Mouse (Mus musculus) neural tube, embryonic 12.5 days (tissue): ENCODE results near the gene Kremen1. TPM values are rescaled to one million over a fixed set of nuclear protein-coding genes. Genes with fewer than 3 reads are reported as not detected.

Experiments used
- ATAC-seq: fragments of 200-750 bp; cut with Nextera tagmentation; 2 replicates; pipeline ENCODE4 v1.8.0; 2017; ENCODE audit warnings: low read depth, mild to moderate bottlenecking, moderate TSS enrichment, moderate library complexity; ENCODE audit not compliant: low FRiP score
- H3K27ac ChIP-seq: fragments of 300-500 bp; sonication (generic); 2 replicates; pipeline ENCODE4 v1.5.1; 2016
- H3K27me3 ChIP-seq: fragments of 300-500 bp; sonication (generic); replicated peaks from 2 replicates; pipeline ENCODE4 v1.6.1; 2016; ENCODE audit warnings: mild to moderate bottlenecking
- H3K36me3 ChIP-seq: fragments of 300-500 bp; sonication (generic); 2 replicates; pipeline ENCODE4 v1.6.1; 2016; ENCODE audit warnings: mild to moderate bottlenecking
- H3K4me1 ChIP-seq: fragments of 300-500 bp; sonication (generic); 2 replicates; pipeline ENCODE4 v1.6.1; 2016
- H3K4me2 ChIP-seq: fragments of 300-500 bp; sonication (generic); replicated peaks from 2 replicates; pipeline ENCODE4 v1.6.1; 2016; ENCODE audit warnings: mild to moderate bottlenecking
- H3K4me3 ChIP-seq: fragments of 300-500 bp; sonication (generic); 2 replicates; pipeline ENCODE4 v1.5.1; 2016
- H3K9ac ChIP-seq: fragments of 300-500 bp; sonication (generic); 2 replicates; pipeline ENCODE4 v1.6.1; 2016; ENCODE audit warnings: mild to moderate bottlenecking
- H3K9me3 ChIP-seq: fragments of 300-500 bp; sonication (generic); 2 replicates; pipeline ENCODE4 v1.6.1; 2016; ENCODE audit warnings: mild to moderate bottlenecking
- WGBS: fragments of 180-500 bp; shearing (Covaris S2); methylation state at CpG from one replicate; pipeline ENCODE4 v1.1.7; 2016; 5-methylcytosine and 5-hydroxymethylcytosine counted together
- polyA plus RNA-seq: library from polyadenylated mRNA; unstranded; fragments of >200 nt; fragmentation: Nextera tagmentation; extraction: Ambion mirVana; gene quantifications from 2 replicates; pipeline ENCODE4 v1.2.1, GENCODE M21; 2016

Kremen1 gene
- polyA plus RNA-seq, 1 experiment from 2014 or later: 15.5 TPM

DNA sequence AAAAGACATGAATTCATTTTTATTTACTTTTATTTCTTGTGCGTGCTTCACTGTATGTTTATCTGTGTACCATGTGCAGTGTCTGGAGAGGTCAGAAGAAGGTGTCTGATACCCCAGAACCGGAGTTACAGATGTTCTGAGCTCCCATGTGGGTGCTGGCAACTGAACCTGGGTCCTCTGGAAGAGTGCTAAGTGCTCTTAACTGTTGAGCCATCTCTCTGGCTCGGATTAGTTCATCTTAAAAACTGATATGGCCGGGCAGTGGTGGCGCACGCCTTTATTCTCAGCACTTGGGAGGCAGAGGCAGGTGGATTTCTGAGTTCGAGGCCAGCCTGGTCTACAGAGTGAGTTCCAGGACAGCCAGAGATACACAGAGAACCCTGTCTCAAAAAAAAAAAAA, 18.1 kb downstream of the Kremen1 start:
- no peak overlapping the region for H3K4me2 ChIP-seq
- H3K36me3 ChIP-seq: peaks cover 14% of the 10 kb centered on the region
- peaks cover 16% of the 10 kb centered on the region for H3K4me1 ChIP-seq
- WGBS: 97% methylated on average over 7 of the region's 7 CpGs
- H3K27me3 ChIP-seq: no peaks in the 10 kb centered on the region
- H3K27ac ChIP-seq: no peak overlapping the region
- no peak for ATAC-seq
- no peak overlapping the region for H3K9ac ChIP-seq
- no peaks in the 10 kb centered on the region for H3K9me3 ChIP-seq
- H3K4me3 ChIP-seq: no peak overlapping the region

GRCm38 (mm10) chr11:5242158-5242557, 19.2 kb downstream of the Kremen1 start:
- no peak overlapping the region for H3K4me2 ChIP-seq
- H3K4me1 ChIP-seq: peaks cover 16% of the 10 kb centered on the region
- H3K27ac ChIP-seq: no peak overlapping the region
- no peak overlapping the region for H3K4me3 ChIP-seq
- ATAC-seq: no peak
- no peaks in the 10 kb centered on the region for H3K27me3 ChIP-seq
- peaks cover 25% of the 10 kb centered on the region for H3K36me3 ChIP-seq
- H3K9me3 ChIP-seq: no peaks in the 10 kb centered on the region
- no peak overlapping the region for H3K9ac ChIP-seq
- 87% methylated on average over 8 of the region's 8 CpGs for WGBS

DNA sequence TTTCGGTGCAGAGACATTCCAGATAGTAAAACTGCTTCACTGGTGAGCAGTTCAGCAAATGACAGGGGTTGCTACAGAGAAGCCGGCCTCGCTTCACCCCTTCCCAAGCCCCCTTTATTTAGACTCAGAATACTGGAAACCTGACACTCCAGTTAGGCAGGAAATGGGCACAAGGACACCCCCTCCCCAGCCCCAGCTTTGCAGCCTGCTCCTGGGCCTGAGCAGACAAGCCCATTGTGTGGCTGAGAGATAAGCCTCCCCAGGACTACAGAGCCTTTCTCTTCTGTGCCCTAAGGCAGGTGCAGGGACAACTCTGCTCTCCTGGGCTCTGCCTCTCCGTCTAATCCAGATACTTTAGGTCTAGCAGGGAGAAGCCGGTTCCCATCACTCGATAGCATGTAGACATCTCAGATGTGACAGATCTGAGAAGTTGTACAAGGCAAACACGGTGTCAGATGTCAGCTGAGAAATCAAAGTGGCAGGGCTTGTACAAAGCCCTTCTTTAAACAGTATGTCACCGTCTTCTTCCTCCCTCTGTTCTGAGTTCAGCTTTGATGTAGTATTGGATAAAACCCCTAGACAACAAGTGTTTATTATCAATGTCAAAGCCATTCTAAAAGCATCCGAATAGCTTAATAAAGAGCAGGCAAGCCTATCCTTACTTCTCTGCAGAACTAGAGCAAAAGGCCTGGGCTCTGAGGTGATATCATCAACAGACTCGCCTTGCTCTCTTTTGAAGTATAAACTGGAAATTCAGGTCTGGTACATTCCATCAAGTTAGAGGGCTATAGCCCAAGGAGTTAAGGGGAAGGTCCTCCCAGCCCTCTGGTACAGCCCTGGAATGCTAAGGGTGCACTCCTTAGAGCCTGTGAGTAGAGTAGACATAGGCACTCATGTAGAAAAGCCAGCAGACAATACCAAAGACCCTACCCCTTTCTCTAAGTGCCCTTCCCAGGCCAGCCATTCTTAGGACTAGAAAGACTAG, 21.4 kb downstream of the Kremen1 start:
- Histone ChIP-seq H3K27ac (0 out of 2 replicates have a peak overlapping the region, but pooled peaks have one; percentile 47), H3K4me1 (peaks cover 16% of the 10 kb centered on the region), H3K9me3 (no peaks in the 10 kb centered on the region), H3K9ac (no peak overlapping the region), H3K36me3 (peaks cover 28% of the 10 kb centered on the region), H3K27me3 (no peaks in the 10 kb centered on the region), H3K4me2 (no peak overlapping the region; the same call in 1 of the 2 replicates), H3K4me3 (no peak overlapping the region)
- ATAC-seq: no peak
- WGBS: 18% methylated on average over 10 of the region's 10 CpGs

GRCm38 (mm10) chr11:5219910-5220447, 41.4 kb downstream of the Kremen1 start:
- no peak overlapping the region for H3K4me3 ChIP-seq
- no peaks in the 10 kb centered on the region for H3K9me3 ChIP-seq
- H3K9ac ChIP-seq: no peak overlapping the region
- no peaks in the 10 kb centered on the region for H3K27me3 ChIP-seq
- H3K4me1 ChIP-seq: peaks cover 11% of the 10 kb centered on the region
- no peak overlapping the region for H3K4me2 ChIP-seq
- H3K36me3 ChIP-seq: no peaks in the 10 kb centered on the region
- WGBS: 29% methylated on average over 6 of the region's 6 CpGs
- no peak overlapping the region for H3K27ac ChIP-seq
- ATAC-seq: no peak

DNA sequence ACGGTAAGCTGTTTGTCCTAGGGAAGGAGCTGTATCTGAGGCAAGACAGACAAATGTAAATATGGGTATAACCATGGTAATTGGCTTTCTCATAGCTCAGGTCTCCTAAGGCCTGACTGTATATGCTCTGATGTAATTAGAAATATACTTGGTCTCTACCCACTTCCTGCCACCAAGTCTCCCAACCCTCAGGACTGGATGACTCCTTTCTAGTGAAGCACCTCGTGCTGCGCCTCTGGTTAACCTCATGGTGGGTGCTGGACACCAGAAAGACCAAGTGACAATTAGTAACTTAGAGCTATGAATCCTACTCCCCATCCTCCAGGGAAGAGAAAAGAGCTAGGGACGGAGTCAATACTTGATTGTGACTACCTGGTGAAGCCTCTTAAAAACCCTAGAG, 42.0 kb downstream of the Kremen1 start:
- Histone ChIP-seq H3K27me3 (no peaks in the 10 kb centered on the region), H3K27ac (no peak overlapping the region), H3K4me1 (peaks cover 11% of the 10 kb centered on the region), H3K4me3 (no peak overlapping the region), H3K4me2 (no peak overlapping the region), H3K9ac (no peak overlapping the region), H3K36me3 (0 out of 2 replicates have a peak, but pooled peaks cover 4% of the 10 kb centered on the region), H3K9me3 (no peaks in the 10 kb centered on the region)
- ATAC-seq: no peak
- WGBS: 91% methylated on average over 4 of the region's 4 CpGs

GRCm38 (mm10) chr11:5215401-5216187, 45.8 kb downstream of the Kremen1 start:
- H3K9ac ChIP-seq: no peak overlapping the region
- peaks cover 9% of the 10 kb centered on the region for H3K4me1 ChIP-seq
- no peak overlapping the region for H3K27ac ChIP-seq
- no peaks in the 10 kb centered on the region for H3K27me3 ChIP-seq
- H3K4me2 ChIP-seq: no peak overlapping the region
- H3K36me3 ChIP-seq: 0 out of 2 replicates have a peak, but pooled peaks cover 4% of the 10 kb centered on the region
- no peaks in the 10 kb centered on the region for H3K9me3 ChIP-seq
- H3K4me3 ChIP-seq: no peak overlapping the region
- ATAC-seq: no peak
- WGBS: 92% methylated on average over 14 of the region's 14 CpGs

- peaks cover 4% of the 10 kb centered on the region; the same call in 1 of the 2 replicates for H3K36me3 ChIP-seq
- H3K27ac ChIP-seq: no peak overlapping the region
- no peaks in the 10 kb centered on the region for H3K27me3 ChIP-seq
- WGBS: 92% methylated on average over 6 of the region's 6 CpGs
- H3K4me1 ChIP-seq: no peaks in the 10 kb centered on the region
- H3K9ac ChIP-seq: no peak overlapping the region
- no peak overlapping the region for H3K4me2 ChIP-seq
- H3K9me3 ChIP-seq: no peaks in the 10 kb centered on the region
- ATAC-seq: no peak
- no peak overlapping the region for H3K4me3 ChIP-seq
Observed at GRCm38 (mm10) chr11:5214483-5215040, 46.8 kb downstream of the Kremen1 start.

GRCm38 (mm10) chr11:5203054-5203453, 58.3 kb downstream of the Kremen1 start:
- no peaks in the 10 kb centered on the region for H3K4me1 ChIP-seq
- no peaks in the 10 kb centered on the region for H3K27me3 ChIP-seq
- peaks cover 6% of the 10 kb centered on the region; the same call in 1 of the 2 replicates for H3K36me3 ChIP-seq
- no peak overlapping the region for H3K4me3 ChIP-seq
- H3K9ac ChIP-seq: no peak overlapping the region
- H3K4me2 ChIP-seq: no peak overlapping the region
- ATAC-seq: no peak
- 90% methylated on average over 6 of the region's 6 CpGs for WGBS
- H3K27ac ChIP-seq: no peak overlapping the region
- H3K9me3 ChIP-seq: no peaks in the 10 kb centered on the region

- ATAC-seq: no peak
- Histone ChIP-seq H3K27me3 (no peaks in the 10 kb centered on the region), H3K9ac (no peak overlapping the region), H3K36me3 (peaks cover 4% of the 10 kb centered on the region; the same call in 1 of the 2 replicates), H3K27ac (no peak overlapping the region), H3K9me3 (no peaks in the 10 kb centered on the region), H3K4me3 (no peak overlapping the region), H3K4me1 (peaks cover 5% of the 10 kb centered on the region), H3K4me2 (no peak overlapping the region)
- 89% methylated on average over 20 of the region's 20 CpGs for WGBS
Observed at GRCm38 (mm10) chr11:5201799-5202680, 59.3 kb downstream of the Kremen1 start.

- Histone ChIP-seq H3K9ac (no peak overlapping the region), H3K27ac (no peak overlapping the region), H3K36me3 (peaks cover 4% of the 10 kb centered on the region; the same call in 1 of the 2 replicates), H3K27me3 (no peaks in the 10 kb centered on the region), H3K9me3 (no peaks in the 10 kb centered on the region), H3K4me2 (no peak overlapping the region), H3K4me3 (no peak overlapping the region), H3K4me1 (peaks cover 11% of the 10 kb centered on the region)
- no peak for ATAC-seq
- 98% methylated on average over 2 of the region's 2 CpGs for WGBS
Observed at GRCm38 (mm10) chr11:5199879-5200278, 61.5 kb downstream of the Kremen1 start.

- Histone ChIP-seq H3K27ac (no peak overlapping the region), H3K9ac (no peak overlapping the region), H3K9me3 (no peaks in the 10 kb centered on the region), H3K4me1 (peaks cover 15% of the 10 kb centered on the region), H3K4me3 (no peak overlapping the region), H3K27me3 (no peaks in the 10 kb centered on the region), H3K36me3 (peaks cover 13% of the 10 kb centered on the region), H3K4me2 (no peak overlapping the region)
- ATAC-seq: 0 out of 2 replicates have a peak, but pooled peaks have one; percentile 33
- WGBS: 86% methylated on average over 5 of the region's 5 CpGs
Observed at GRCm38 (mm10) chr11:5197068-5197467, 64.3 kb downstream of the Kremen1 start.
